Mouse (Mus musculus) forebrain, embryonic 14.5 days (tissue): Measurements from ENCODE around the gene Car7. TPM values are rescaled to one million over a fixed set of nuclear protein-coding genes. Genes with fewer than 3 reads are reported as not detected.

Source experiments
- ATAC-seq: fragments of 200-750 bp; cut with Nextera tagmentation; 2 replicates; pipeline ENCODE4 v1.8.0; 2017; ENCODE audit warnings: mild to moderate bottlenecking, moderate library complexity
- DNase-seq: peaks from one replicate; pipeline ENCODE4 v3.0.0-alpha.2; 2015; ENCODE audit warnings: low spot score
- H3K27ac ChIP-seq: fragments of 300-500 bp; sonication (generic); 2 replicates; pipeline ENCODE4 v1.5.1; 2014; ENCODE audit warnings: low read depth, mild to moderate bottlenecking, control low read depth, low read length, moderate library complexity
- H3K27me3 ChIP-seq: fragments of 300-500 bp; sonication (generic); replicated peaks from 2 replicates; pipeline ENCODE4 v1.6.1; 2014; ENCODE audit warnings: low read length, control low read depth, mixed read lengths; ENCODE audit not compliant: control insufficient read depth, insufficient read depth
- H3K36me3 ChIP-seq: fragments of 300-500 bp; sonication (generic); 2 replicates; pipeline ENCODE4 v1.6.1; 2014; ENCODE audit warnings: low read length, control low read depth; ENCODE audit not compliant: control insufficient read depth, insufficient read depth
- H3K4me1 ChIP-seq: fragments of 300-500 bp; sonication (generic); 2 replicates; pipeline ENCODE4 v1.6.1; 2014; ENCODE audit warnings: antibody characterized with exemption, low read length, control low read depth; ENCODE audit not compliant: control insufficient read depth, insufficient read depth
- H3K4me2 ChIP-seq: fragments of 300-500 bp; sonication (generic); 2 replicates; pipeline ENCODE4 v1.6.1; 2014; ENCODE audit warnings: mild to moderate bottlenecking, control low read depth, low read length
- H3K4me3 ChIP-seq: fragments of 300-500 bp; sonication (generic); 2 replicates; pipeline ENCODE4 v1.5.1; 2014; ENCODE audit warnings: low read depth, low read length, control low read depth
- H3K9ac ChIP-seq: fragments of 300-500 bp; sonication (generic); 2 replicates; pipeline ENCODE4 v1.6.1; 2014; ENCODE audit warnings: mild to moderate bottlenecking, low read length, control low read depth, moderate library complexity
- H3K9me3 ChIP-seq: fragments of 300-500 bp; sonication (generic); replicated peaks from 2 replicates; pipeline ENCODE4 v1.6.1; 2016; ENCODE audit warnings: low read length, control low read depth, mixed read lengths; ENCODE audit not compliant: control insufficient read depth
- WGBS: fragments of 180-500 bp; shearing (Covaris S2); extraction: QIAGEN DNeasy Blood & Tissue Kit; methylation state at CpG from one replicate; pipeline ENCODE4 v1.1.7; 2014; 5-methylcytosine and 5-hydroxymethylcytosine counted together
- polyA plus RNA-seq: library from polyadenylated mRNA; unstranded; fragments of >200 nt; fragmentation: Nextera tagmentation; extraction: Ambion mirVana; gene quantifications from 2 replicates; pipeline ENCODE4 v1.2.1, GENCODE M21; 2014

The Car7 gene
- polyA plus RNA-seq, 1 experiment from 2014 or later, result 1.1 TPM

- H3K9me3 ChIP-seq, result no peaks in the 10 kb centered on the region
- peaks cover 12% of the 10 kb centered on the region for H3K27me3 ChIP-seq
- ATAC-seq (no peak), DNase-seq (no peak)
- 88% methylated on average over 4 of the region's 4 CpGs for WGBS
- no peak overlapping the region for H3K4me3 ChIP-seq
- no peaks in the 10 kb centered on the region for H3K36me3 ChIP-seq
- H3K27ac ChIP-seq, result no peak overlapping the region
- peaks cover 16% of the 10 kb centered on the region for H3K4me1 ChIP-seq
- no peak overlapping the region for H3K9ac ChIP-seq
- no peak overlapping the region for H3K4me2 ChIP-seq
Observed at GRCm38 (mm10) chr8:104536028-104536427, 1.5 kb downstream of the Car7 start.

DNA sequence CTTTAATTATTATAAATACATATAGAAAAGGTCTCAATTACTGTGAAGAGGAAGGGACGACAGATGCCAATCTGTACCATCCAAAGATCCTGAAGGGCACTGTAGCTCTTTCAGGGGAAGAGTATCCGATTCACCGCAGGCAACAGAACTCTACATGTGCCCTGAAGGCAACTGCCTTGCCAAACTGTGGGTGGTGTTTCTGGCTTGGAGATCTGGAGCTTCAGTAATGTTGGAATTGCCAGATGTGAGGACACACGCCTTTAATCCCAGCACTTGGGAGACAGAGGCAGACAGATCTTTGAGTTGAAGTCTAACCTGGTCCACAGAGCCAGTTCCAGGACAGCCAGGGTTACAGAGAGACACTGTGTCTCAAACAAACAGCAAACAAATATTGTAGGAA, 4.4 kb downstream of the Car7 start:
- no peak overlapping the region for H3K4me3 ChIP-seq
- 0 out of 2 replicates have a peak, but pooled peaks cover 3% of the 10 kb centered on the region for H3K4me1 ChIP-seq
- no peak for DNase-seq
- no peaks in the 10 kb centered on the region for H3K36me3 ChIP-seq
- H3K9me3 ChIP-seq, result no peaks in the 10 kb centered on the region
- H3K4me2 ChIP-seq, result no peak overlapping the region
- H3K27me3 ChIP-seq, result peaks cover 31% of the 10 kb centered on the region
- no peak overlapping the region for H3K9ac ChIP-seq
- no peak for ATAC-seq
- WGBS, result 90% methylated on average over 4 of the region's 4 CpGs
- H3K27ac ChIP-seq, result no peak overlapping the region

DNA sequence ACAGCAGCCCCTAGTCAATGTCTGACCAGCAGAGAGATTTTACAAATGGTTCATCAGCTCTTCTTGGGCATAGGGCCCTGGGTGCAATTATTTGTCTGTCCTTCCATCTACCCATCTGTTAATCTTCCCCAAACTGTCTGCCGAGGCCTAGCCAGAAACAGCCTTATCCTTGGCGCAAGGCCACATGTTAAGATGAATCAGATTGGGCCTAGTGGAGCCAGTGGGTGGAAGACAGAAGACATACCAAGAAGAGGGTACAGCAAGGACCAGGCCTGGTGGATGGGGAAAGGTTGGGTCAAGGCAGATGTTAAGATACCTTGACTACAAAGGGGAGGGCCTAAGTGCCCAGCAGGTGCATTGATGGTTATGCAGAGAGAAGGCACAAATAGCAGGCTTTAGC, 5.1 kb downstream of the Car7 start:
- H3K4me1 ChIP-seq, result 0 out of 2 replicates have a peak, but pooled peaks cover 3% of the 10 kb centered on the region
- no peaks in the 10 kb centered on the region for H3K36me3 ChIP-seq
- no peak overlapping the region for H3K9ac ChIP-seq
- peaks cover 31% of the 10 kb centered on the region for H3K27me3 ChIP-seq
- DNase-seq (no peak), ATAC-seq (no peak)
- no peaks in the 10 kb centered on the region for H3K9me3 ChIP-seq
- WGBS, result 80% methylated on average over 2 of the region's 2 CpGs
- no peak overlapping the region for H3K4me3 ChIP-seq
- H3K27ac ChIP-seq, result no peak overlapping the region
- no peak overlapping the region for H3K4me2 ChIP-seq

- ATAC-seq (peak; percentile 30; the same call in 1 of the 2 replicates), DNase-seq (no peak)
- peaks cover 31% of the 10 kb centered on the region for H3K27me3 ChIP-seq
- WGBS, result 35% methylated on average over 7 of the region's 7 CpGs
- 0 out of 2 replicates have a peak, but pooled peaks cover 3% of the 10 kb centered on the region for H3K4me1 ChIP-seq
- H3K9ac ChIP-seq, result peak overlapping the region; percentile 60; the same call in 1 of the 2 replicates
- peak overlapping the region; percentile 43 for H3K4me3 ChIP-seq
- H3K4me2 ChIP-seq, result peak overlapping the region; percentile 97
- no peaks in the 10 kb centered on the region for H3K36me3 ChIP-seq
- H3K27ac ChIP-seq, result no peak overlapping the region
- no peaks in the 10 kb centered on the region for H3K9me3 ChIP-seq
Observed at GRCm38 (mm10) chr8:104540238-104540637, 5.7 kb downstream of the Car7 start.

DNA sequence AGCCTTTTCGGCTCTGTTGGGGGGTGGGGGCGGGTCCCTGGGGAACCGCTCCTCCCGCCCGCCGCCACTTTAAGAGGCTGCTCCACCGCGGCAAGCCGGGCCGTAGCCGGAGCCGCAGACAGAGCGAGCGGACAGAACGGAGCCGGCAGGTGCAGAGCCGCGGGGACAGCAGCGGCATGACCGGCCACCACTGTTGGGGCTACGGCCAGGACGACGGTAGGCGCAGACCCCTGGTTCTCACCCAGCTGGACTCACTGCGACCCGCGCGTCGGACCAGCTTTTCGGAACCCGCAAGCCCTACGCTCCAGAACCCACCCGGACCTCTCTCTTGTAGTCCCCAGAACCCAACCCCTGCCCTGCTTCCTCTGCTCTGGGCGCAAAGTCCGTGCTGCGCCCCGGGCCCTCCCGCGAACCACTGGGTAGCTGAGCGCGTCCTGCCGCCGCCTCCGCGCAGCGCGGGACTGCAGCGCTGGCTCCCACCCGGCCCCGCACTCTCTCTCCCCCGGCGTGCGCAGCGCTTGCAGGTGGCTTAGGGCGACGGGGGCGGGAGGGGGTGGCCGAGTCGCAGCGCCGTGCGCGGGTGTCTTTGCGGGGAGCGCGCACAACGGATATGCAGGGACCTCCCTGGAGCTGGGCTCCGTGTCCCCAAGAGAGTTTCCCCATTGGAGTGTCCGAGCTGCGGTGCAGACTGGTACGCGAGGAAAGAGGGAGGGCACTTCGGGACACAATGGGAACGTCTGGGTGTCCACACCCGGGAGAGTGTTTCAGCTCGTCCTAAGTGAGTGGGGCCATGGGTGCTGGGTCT, 6.4 kb downstream of the Car7 start:
- Histone ChIP-seq H3K9me3 (no peaks in the 10 kb centered on the region), H3K4me3 (peak overlapping the region; percentile 43), H3K27me3 (peaks cover 31% of the 10 kb centered on the region), H3K27ac (no peak overlapping the region), H3K36me3 (no peaks in the 10 kb centered on the region), H3K9ac (peak overlapping the region; percentile 60), H3K4me2 (peak overlapping the region; percentile 97), H3K4me1 (0 out of 2 replicates have a peak, but pooled peaks cover 3% of the 10 kb centered on the region)
- DNase-seq (peak; percentile 19), ATAC-seq (peak; percentile 61)
- WGBS, result 1% methylated on average over 65 of the region's 76 CpGs

DNA sequence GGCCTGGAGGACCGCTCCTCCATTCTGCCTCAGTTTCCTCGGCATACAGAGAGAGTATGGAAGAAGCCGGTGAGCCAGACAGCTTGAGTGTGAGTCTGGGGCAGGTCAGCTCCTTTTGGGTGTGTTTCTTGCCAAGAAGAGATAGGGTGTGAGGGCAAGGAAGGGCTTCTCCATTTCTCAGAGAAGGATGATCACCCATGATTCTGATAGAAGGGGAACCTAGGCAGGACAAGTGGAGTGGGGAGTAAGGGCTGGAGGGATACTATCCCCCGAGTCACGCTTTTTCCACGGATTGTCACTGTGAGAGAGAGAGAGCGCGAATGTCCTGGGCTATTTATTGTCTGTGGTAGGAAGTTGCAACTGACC, 7.0 kb downstream of the Car7 start:
- WGBS, result 14% methylated on average over 8 of the region's 8 CpGs
- no peak for DNase-seq
- H3K27me3 ChIP-seq, result peaks cover 31% of the 10 kb centered on the region

GRCm38 (mm10) chr8:104542160-104542559, 7.7 kb downstream of the Car7 start:
- ATAC-seq, result no peak
- WGBS, result 3% methylated on average over 11 of the region's 11 CpGs
- Histone ChIP-seq H3K4me3 (no peak overlapping the region), H3K36me3 (no peaks in the 10 kb centered on the region), H3K9ac (no peak overlapping the region), H3K4me2 (no peak overlapping the region), H3K27me3 (peaks cover 31% of the 10 kb centered on the region), H3K27ac (no peak overlapping the region), H3K9me3 (no peaks in the 10 kb centered on the region), H3K4me1 (0 out of 2 replicates have a peak, but pooled peaks cover 3% of the 10 kb centered on the region)
- DNase-seq, result no peak

More for the DNA sequence above, 7.0 kb downstream of the Car7 start:
- no peaks in the 10 kb centered on the region for H3K9me3 ChIP-seq
- peak overlapping the region; percentile 97 for H3K4me2 ChIP-seq
- H3K4me1 ChIP-seq, result 0 out of 2 replicates have a peak, but pooled peaks cover 3% of the 10 kb centered on the region
- no peak for ATAC-seq
- H3K9ac ChIP-seq, result no peak overlapping the region
- H3K36me3 ChIP-seq, result no peaks in the 10 kb centered on the region
- peak overlapping the region; percentile 43 for H3K4me3 ChIP-seq
- H3K27ac ChIP-seq, result no peak overlapping the region

DNA sequence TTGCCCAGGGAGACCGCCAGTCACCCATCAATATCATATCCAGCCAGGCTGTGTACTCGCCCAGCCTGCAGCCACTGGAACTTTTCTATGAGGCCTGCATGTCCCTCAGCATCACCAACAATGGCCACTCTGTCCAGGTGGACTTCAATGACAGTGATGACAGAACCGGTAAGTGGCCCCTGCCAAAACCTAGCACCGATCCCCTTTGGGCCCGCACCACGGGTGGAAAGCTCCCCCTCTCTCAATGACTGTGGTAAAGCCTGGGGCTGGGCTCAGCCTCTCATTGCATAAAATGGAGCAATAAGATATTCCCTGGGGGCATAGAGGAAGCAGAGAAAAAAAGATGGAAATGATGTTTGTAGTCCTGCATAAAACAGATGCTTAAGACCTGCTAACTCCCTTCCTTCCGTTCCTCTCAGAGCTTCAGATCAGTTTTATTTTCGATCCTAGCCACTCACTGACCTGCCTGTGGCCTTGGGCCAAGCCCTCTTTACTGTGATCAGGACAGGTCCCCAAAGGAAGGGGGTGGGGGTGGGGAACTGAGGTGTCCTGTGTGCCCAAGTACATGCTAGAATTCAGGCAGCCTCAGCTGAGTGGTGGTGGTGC, 9.1 kb downstream of the Car7 start:
- 83% methylated on average over 8 of the region's 8 CpGs for WGBS
- H3K4me2 ChIP-seq, result no peak overlapping the region
- H3K36me3 ChIP-seq, result no peaks in the 10 kb centered on the region
- H3K27ac ChIP-seq, result no peak overlapping the region
- 0 out of 2 replicates have a peak, but pooled peaks cover 3% of the 10 kb centered on the region for H3K4me1 ChIP-seq
- DNase-seq (no peak), ATAC-seq (no peak)
- H3K9me3 ChIP-seq, result no peaks in the 10 kb centered on the region
- H3K4me3 ChIP-seq, result no peak overlapping the region
- peaks cover 31% of the 10 kb centered on the region for H3K27me3 ChIP-seq
- no peak overlapping the region for H3K9ac ChIP-seq

DNA sequence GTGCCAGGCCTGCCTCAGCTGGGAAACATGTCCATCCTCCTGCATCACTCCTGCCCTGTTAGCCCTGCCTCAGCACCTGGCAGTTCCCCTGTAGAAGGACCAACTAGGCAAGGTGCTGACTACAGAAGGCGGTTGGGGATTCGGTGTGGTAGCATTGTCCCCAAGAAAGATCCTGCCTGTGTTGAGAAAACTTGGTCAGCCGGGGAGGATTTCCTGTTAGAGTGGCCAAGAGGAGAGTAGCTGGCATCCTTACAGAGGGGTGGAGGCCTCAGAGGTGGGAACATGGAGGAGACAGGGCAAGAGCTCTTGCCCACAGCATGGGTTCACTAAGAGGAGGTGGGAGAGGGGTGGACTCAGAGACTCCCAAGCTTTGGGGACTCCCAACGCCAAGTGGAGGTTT, 20.7 kb downstream of the Car7 start:
- DNase-seq (no peak), ATAC-seq (no peak)
- Histone ChIP-seq H3K4me2 (no peak overlapping the region), H3K9me3 (no peaks in the 10 kb centered on the region), H3K27me3 (no peaks in the 10 kb centered on the region), H3K9ac (no peak overlapping the region), H3K4me1 (no peaks in the 10 kb centered on the region), H3K36me3 (no peaks in the 10 kb centered on the region), H3K27ac (no peak overlapping the region), H3K4me3 (no peak overlapping the region)
- 89% methylated on average over 4 of the region's 4 CpGs for WGBS
